Mouse (Mus musculus) gastrocnemius, postnatal 10 days (tissue): Measurements from ENCODE around the gene Zfp827. TPM values are rescaled to one million over a fixed set of nuclear protein-coding genes. Genes with fewer than 3 reads are reported as not detected.
"Not testable (repeated sequence)": the region's sequence is repeated elsewhere in the genome, so short reads cannot be mapped to it uniquely, and the experiment has no call there.

ENCODE experiments used
- DNase-seq: peaks from one replicate; pipeline ENCODE4 v3.0.0; 2021; ENCODE audit warnings: mixed read lengths
- total RNA-seq, 2 experiments: library from RNA; stranded (reverse); gene quantifications; 2 replicates each; pipeline ENCODE4 v1.2.3; 2021

Zfp827 gene
- total RNA-seq, 2 experiments from 2014 or later, result 10.2 to 14.8 TPM

DNA sequence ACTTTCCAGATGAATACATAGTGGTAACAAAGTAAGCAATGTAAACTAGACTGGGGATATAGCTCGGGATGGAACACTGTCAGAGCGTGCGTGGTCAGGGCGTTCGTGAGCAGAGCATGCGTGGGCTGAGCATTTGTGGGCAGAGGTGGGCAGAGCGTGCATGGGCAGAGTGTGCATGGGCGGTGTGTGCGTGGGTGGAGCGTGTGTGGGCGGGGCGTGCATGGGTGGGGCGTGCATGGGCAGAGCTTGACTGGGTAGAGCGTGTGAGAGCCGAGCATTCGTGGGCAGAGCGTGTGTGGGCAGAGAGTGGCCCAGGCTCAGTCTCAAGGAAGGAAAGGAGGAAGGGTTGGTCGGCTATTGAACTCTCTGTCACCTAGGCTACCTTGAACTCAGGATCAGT lies 84.2 kb downstream of the Zfp827 start:
- DNase-seq, result no peak

DNA sequence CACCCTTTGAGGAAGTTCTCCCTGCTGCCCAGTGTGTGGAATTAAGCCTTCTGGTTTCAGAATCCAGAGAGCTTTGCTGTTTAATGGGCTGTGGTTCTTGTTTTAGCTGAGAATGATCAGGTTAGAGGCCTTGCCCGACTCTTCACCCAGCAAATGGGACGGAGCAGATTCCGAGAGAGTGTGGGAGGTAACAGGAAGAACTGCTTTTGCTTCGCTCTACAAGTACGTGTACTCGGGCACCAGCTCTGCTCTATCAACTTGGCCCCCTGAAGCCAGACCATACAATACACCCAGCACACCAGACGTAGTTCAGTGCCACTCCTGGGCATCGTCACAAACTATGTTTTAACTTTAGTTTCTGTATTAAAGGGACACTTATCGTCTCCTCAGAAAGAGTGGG lies 85.3 kb downstream of the Zfp827 start:
- DNase-seq, result no peak

DNA sequence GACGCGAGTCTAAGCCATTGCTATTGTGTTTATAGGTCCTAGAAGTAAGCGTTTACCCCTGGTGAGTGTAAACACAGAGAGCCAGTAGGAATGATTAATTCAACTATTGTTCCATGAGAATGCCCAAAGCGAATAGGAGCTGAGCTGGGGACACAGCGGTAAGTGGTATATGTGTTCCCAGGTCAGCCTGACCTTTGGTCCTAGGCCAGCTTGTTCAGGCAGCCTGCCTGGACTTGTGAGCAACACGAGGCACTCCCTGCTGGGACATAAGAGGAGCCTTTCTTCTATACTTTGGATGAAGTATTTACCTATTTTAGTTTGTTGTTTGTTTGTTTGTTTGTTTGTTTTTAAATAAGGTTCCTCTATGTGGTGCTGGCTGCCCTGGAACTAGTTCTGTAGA lies 86.3 kb downstream of the Zfp827 start:
- no peak for DNase-seq

DNA sequence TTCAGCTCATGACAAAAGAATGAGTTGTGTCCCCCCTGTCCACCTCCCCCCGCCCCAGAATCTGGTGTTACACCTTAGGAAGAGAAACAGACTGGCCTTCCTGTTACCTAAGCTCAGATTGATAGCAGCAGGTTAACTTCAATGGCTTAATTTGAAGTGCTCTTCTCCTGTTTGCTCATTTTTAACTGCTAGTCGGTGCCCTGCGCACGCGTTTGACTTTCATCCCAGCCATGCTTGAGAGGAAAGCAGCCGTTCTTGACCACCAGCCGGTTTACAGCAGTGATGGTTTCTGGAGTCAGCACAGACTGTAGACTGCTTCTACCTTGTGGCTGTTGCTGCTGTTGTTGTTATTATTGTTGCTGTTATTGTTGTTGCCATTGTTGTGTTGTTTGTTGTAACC lies 88.2 kb downstream of the Zfp827 start:
- no peak for DNase-seq

DNA sequence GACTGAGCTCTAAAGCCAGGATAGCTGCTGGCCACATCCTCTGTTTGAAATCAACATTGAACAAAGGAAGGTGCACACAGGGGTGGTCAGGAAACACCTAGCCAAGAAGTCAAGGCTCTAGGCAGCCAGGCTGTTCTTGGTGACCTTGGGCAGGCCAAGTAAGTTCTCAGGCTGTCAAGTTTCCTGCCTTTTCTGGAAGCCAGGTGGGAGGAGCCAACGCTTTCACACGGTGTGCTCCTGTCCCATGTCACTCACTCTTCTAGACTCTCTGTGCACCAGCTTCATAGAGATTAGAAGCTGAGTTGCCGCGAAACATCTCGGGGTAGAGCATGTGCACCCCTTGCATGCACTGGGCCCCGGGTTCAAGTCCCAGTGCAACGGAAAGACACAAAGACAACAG lies 89.5 kb downstream of the Zfp827 start:
- no peak for DNase-seq

DNA sequence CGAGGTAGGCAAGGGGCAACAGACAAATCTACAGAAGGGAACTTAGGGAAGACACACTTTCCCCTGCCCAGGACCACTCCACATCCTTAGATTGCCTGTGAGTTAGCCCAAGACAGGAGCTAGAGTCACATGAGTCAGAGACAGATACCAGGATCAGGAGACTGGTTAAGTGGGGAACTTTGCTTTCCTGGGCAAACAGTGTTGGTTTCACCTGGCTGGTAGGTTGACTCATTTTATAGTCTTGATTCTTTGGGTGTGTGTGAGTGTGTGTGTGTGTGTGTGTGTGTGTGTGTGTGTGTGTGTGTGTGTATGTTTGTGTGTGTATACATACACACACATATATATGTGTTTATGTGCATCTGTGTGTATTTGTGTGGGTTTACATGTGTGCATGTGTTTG lies 93.4 kb downstream of the Zfp827 start:
- no peak for DNase-seq

DNA sequence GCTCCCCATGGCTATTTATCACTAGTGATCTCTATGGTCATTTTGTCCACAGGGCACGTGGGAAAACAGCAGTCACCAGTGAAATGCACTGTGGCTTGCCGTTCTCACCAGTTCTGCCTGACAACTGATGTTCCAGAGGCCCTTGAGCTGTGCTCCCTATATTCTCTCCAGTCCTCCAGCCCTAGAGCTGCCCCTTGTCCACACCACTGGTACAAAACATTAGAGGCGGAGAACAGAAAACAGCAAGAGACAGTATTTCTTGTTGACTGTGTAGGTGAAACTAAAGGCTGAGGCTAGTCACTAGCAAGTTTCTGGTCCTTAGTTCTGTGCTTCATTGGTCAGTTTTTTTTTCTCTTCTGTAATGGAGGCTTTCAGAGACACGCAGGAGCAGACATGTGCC lies 96.0 kb downstream of the Zfp827 start:
- DNase-seq, result no peak

DNA sequence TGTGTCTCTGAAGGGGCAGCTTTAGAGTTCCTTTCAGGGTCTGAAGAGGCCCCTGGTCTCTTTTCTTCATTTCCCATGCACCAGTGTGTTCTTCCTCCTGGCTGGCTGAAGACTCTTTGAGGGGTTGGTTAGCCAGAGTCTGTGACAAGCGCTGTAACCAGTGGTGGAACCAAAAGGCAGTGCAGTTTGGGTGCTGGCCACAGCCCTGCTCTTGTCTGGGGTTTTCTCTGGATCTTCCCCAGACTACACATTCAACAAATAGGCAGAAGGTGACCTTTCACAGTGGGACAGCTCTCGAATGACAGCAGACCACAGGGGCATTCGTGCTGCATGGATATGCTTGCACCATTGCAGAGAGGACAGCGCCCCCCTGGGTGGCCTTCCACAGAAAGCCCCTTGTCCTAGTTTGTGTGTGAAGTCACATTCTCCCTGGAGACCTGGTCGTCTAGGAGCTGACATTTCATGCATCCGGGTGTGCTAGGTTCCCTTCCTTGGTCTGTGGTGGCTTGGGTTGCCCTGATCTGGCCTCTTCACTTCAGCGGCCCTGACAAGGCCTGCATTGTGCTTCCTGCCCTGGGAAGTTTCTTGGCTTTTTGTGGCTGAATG lies 99.1 kb downstream of the Zfp827 start:
- no peak for DNase-seq

DNA sequence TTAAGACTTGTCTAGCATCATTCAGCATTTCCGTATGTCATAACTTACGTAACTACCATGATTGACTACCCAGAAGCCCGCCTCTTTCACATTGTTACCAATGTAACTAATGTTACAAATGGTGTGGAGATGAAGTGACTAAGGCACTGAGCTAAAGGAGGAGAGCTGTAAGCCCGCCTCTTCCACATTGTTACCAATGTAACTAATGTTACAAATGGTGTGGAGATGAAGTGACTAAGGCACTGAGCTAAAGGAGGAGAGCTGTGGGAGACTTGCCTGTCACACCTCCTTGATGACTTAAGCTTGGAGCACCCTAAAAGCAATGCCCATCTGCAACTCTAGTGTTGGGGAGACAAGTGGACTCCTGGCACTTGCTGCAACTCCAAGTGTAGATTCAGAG lies 100.3 kb downstream of the Zfp827 start:
- DNase-seq, result not testable (repeated sequence)

DNA sequence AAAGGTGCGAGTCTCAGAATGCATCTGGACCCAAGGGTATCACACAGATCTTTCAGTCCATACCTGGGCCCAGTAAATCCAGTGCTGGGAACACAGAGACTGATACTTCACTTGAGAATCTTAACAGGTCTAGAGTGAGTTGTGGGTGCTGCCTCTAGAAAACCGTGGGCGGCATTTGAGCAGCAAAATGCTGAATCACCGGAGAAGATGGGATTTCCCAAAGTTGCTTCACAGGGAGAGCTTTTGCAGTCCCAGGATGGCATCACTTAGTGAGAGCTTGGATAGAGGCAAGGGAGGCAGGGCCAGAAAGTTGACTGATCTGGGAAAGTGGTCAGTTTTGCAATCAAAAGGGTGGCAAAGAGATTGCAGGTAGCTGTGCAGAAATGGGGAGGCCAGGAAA lies 111.4 kb downstream of the Zfp827 start:
- DNase-seq, result no peak

DNA sequence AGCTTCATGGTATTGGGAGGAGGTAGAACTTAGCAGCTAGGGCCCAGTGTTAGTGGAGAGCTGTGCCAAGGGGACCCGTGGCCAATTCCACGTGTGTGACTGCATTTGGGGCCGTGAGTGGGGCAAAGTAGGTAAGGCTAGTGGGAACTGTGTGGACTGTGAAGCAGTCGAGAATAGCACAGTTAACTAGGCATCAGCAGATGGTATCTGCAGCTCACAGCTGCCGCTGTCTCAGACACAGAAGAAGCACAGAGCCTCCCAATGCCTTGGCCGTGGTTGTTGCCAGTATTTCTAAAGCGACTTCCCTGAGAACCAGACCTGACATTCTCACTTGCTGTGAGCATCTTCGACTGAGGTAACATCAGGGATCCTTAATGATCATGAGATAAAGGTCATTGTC lies 112.7 kb downstream of the Zfp827 start:
- no peak for DNase-seq

DNA sequence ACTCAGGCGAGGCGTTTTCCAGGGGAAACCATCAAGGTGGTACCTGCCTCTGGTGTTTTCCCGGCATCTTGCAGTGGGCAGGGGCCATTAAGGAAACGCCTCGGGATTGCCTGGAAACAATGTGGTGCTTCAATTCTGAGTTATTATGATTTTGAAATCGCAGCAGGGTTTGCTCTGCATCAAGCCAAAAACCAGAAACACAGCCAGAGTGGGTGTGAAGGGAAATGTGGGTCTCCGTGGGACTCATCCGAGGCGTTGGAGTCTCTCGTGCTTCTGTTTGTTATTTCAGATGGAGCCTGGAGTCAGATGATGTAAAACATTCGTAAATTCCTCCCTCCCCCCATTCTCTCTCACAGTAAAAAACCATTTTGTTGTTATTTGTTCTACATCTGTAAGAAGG lies 113.4 kb downstream of the Zfp827 start:
- no peak for DNase-seq

DNA sequence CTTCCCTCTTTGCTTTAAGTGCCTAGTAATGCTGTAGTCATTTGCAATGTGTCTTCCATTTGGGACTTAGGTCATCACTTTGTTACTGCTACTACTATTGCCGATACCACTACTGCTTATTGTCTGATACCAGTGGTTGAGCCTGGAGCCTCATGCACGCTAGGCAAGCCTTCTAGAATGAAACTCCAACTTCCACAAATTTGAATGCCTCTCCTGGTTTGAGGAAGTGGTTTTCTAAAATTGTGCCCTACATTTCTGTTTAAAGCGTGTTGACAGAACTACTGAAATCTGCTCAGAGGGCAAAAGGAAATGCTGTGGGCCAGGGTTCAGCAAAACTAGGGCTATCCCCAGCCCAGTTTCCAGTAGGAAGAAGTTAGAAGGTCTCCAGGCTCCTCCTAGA lies 115.5 kb downstream of the Zfp827 start:
- DNase-seq, result no peak

DNA sequence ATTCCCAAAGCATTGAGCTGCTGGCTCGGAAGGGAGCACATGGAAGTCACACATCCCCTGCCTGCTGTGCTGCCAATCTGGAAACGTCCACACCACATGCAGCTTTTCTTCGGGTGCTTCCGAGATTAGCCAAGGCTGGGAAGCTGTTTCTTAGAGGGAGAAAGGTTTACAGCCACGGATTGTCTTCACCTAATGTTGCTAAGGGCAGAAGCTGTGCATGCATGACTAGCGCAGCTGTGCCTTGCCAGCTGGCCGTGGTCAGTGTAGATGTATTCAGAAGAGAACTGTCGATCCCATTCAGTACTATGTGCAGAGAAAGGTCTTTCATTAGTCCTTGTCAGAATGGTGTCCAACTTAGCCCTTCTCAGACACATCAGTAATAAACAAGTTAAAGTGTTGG lies 117.0 kb downstream of the Zfp827 start:
- no peak for DNase-seq

DNA sequence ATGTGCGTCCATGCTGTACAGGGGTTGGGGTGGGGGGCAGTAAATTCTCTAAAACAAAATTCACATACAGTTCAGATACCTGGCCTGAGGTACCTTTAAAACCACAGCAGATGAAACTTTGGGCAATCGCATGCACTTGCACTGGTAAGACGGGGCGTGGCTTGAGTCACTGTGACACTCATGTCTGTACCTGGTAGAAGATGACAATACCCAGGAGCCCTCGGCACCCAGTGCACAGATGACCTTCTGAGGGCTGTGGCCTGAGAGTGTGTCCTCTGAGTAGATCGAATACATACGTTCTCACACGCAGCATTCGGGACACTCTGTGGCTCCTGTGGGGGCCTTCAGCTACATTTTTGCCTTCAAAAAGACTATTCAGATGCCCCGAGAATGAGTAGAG lies 117.4 kb downstream of the Zfp827 start:
- no peak for DNase-seq

DNA sequence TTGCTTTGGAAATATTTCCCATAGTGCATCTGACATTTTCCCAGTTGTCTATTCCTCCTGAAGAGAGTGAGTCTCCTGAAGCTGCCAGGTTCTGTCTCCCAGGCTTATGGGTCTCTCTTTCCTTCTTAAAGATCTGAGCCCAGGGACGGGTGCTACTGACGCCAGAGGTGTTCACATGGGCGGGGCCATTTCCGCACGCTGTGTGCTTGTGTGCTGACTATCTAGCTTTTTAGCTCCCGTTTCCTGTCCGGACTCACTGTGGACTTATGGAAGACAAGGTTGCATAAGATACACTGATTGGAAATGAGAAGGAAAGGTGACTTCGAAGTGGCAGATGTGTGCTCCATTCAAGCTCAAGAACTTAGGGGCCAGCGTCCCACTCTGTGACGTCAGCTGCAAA lies 120.6 kb downstream of the Zfp827 start:
- DNase-seq, result no peak

DNA sequence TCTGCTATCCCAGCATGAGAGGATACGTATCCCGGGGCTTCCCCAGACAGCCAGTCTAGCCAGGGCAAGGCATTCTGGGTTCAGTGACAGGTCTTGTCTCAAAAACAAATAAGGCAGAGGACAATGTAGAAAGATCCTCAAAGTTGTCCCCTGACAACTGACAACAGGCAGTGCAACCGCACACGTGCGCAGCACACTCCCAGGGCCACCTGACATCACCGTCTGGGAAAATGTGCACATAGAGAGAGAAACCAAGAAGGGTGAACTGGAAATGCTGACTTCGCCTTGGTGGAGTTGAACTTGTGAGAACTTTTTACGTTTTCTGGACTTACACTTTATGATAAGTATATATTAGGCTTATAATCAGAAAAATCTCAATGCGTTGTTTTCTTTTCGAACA lies 121.6 kb downstream of the Zfp827 start:
- no peak for DNase-seq

DNA sequence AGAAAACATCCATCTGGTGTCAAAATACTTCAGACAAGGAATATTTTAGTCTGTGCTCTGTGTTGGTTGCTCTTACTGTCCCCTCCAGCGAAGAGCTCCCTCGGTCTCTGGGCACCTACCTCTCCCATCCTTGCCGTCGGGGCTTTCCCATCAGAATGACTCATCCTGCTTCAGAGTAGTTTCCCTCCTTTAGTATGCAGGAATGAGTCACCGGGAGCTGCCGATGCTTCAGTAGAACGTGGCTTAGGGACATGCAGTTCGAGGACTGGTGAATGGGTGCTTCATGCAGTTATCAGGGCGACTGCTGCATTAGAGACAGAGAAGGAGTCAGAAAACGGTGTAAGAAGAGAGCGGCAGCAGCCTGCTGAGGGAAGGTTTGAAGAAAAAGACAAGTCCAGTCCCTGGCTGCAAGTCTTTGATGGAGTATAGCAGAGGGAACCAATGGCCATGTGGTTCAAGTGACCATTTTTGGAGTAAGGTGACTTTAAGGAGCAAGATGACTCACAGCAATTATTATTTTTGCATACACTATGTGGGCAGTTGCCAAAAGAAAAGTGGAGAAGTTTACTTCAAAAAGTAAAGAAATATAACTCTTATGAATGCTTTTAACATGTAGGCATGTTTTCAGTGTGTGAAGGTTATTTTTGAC lies 122.4 kb downstream of the Zfp827 start:
- DNase-seq, result no peak

DNA sequence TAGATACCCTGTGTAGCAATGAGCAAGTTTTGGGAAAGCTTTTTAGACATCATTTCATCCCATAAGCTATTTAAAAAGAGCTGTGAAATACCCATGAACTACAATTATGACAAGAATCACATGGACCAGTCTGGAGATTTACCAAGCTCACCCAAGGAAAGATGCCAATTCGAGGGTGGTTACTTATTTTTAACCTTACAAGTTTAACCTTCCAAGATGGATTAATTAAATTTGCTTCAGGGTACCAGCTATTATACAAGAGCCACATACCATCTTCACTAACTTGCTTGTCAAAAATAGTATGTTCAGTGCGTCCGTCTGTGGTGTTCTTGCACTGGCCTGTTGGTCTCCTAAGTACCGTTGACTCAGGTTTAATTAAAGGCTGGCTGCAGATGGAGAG lies 123.4 kb downstream of the Zfp827 start:
- DNase-seq, result no peak

DNA sequence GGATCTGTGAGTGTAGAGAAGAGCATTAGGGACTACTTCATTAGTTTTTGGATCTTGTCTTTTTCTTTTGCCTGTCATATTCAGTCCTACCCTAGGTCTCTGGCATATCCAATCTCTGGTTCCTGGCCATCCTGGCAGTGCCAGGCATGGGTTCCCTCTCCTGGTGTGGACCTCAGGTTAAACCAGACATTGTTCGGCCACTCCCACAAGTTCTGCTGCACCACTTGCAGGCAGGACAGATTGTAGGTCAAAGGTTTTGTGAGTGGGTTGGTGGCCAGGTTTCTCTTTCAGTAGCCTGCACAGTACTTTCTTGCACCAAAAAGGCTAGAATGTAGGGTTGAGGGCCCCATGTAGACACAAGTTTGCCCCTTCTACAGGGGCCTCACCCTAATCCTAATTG lies 125.0 kb downstream of the Zfp827 start:
- DNase-seq, result no peak

DNA sequence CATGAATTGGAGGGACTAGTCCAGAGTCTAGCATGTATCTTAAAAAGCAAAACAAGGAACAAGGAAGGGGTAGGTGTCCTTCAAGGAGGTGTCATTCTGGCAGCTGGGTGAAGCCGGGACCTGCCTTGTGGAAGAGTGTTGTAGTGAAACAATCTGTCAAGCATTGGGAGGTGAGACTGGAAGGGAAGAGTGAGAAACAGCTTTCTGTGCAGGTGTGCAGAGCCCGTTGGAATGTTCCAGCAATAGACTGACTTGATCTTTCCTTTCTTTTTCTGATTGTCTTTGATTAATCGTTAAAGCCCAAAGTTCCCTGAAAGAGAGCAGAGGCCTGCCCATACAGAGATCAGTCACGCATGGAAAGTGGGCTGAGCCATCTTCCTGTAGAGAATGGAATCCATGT lies 125.4 kb downstream of the Zfp827 start:
- DNase-seq, result no peak

DNA sequence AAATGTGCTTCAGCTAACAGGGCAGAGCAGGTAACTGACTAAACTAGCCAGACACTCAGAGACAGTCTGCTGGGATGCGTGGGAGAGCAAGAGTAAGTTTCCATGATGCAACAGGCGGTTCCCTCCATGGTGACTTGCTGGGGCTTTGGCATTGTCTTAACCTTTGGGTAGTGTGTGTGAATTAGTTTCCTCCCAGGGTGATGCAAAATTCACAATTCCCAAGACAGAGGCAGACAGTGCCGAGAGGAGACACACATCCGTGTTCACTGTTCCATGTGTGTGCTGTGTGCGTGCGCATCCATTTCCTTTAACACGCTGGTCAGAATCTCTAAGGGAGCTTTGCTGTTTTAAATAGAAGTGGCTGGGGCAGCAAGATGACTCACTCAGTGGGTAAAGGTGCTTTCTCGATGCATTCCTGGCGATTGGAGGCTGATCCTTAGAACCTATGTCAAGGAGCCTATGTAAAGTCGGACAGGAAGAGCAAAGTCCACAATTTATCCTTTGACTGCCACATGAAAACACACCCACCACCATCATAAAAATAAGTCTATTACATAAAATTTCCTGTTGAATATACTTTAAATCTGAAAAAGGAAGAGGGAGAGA lies 127.4 kb downstream of the Zfp827 start:
- DNase-seq, result no peak

DNA sequence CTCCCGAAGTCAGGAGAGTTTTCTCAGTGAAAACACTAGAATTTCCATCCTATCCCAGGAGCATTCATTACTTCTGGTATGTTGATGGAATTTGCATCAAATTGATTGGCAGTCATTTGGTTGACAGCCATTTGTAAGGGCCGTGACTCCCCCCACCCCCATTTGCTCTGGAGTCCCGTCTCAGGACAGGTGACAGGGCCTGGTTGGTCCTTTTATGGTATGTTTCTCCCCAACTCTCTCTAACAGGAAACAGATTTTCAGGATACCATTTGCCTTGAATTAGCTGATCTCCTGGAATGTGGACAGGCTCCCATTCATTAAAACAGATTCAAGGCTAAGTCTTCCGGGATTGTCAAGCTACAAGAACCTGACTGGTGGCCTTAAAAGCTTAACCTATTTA lies 129.1 kb downstream of the Zfp827 start:
- no peak for DNase-seq

DNA sequence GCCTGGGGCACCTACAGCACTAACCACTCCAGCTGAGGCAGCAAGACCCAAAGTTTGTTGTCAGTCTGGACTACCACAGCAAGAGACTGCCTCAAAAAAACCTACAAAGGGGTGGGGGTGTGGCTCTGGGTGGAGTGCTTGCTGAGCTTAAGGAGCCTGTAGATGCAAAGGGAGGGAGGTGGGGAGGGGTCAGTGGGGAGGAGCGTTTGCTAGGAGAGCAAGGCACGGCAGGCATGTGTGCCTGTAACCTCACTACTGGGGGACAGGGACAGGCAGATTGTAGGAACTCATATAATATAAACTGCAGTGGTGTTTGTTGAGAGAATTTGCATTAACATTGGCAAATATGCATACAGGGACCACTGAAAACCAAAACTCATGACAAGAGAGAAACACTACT lies 130.1 kb downstream of the Zfp827 start:
- DNase-seq, result no peak
